Mouse (Mus musculus): ENCODE measurements around the gene Bri3.

Bri3 gene

GRCm38 (mm10) chr5:144261309-144261708 is 17.1 kb downstream of the Bri3 start:
- in situ Hi-C loops (cut with MboI) = no loop called here

GRCm38 (mm10) chr5:144261829-144262228 is 17.6 kb downstream of the Bri3 start:
- in situ Hi-C loops (cut with MboI) = no loop called here

GRCm38 (mm10) chr5:144263082-144263481 is 18.8 kb downstream of the Bri3 start:
- in situ Hi-C loops (cut with MboI) = no loop called here

GRCm38 (mm10) chr5:144263496-144263895 is 19.3 kb downstream of the Bri3 start:
- in situ Hi-C loops (cut with MboI) = no loop called here

- in situ Hi-C loops (cut with MboI) = no loop called here
Measured at GRCm38 (mm10) chr5:144267535-144268241, 23.5 kb downstream of the Bri3 start.

GRCm38 (mm10) chr5:144269926-144270325 is 25.7 kb downstream of the Bri3 start:
- in situ Hi-C loops (cut with MboI) = no loop called here

GRCm38 (mm10) chr5:144270420-144270819 is 26.2 kb downstream of the Bri3 start:
- in situ Hi-C loops (cut with MboI) = no loop called here

- in situ Hi-C loops (cut with MboI) = no loop called here
Measured at GRCm38 (mm10) chr5:144271118-144271517, 26.9 kb downstream of the Bri3 start.

GRCm38 (mm10) chr5:144271772-144272171 is 27.5 kb downstream of the Bri3 start:
- in situ Hi-C loops (cut with MboI) = no loop called here

- in situ Hi-C loops (cut with MboI) = no loop called here
Measured at GRCm38 (mm10) chr5:144274904-144275303, 30.7 kb downstream of the Bri3 start.

- in situ Hi-C loops (cut with MboI) = no loop called here
Measured at GRCm38 (mm10) chr5:144276898-144277630, 32.8 kb downstream of the Bri3 start.

- in situ Hi-C loops (cut with MboI) = no loop called here
Measured at GRCm38 (mm10) chr5:144278374-144278960, 34.2 kb downstream of the Bri3 start.

- in situ Hi-C loops (cut with MboI) = no loop called here
Measured at GRCm38 (mm10) chr5:144279081-144279541, 34.9 kb downstream of the Bri3 start.

GRCm38 (mm10) chr5:144279926-144280325 is 35.7 kb downstream of the Bri3 start:
- in situ Hi-C loops (cut with MboI) = no loop called here

- in situ Hi-C loops (cut with MboI) = no loop called here
Measured at GRCm38 (mm10) chr5:144282470-144283260, 38.4 kb downstream of the Bri3 start.

- in situ Hi-C loops (cut with MboI) = no loop called here
Measured at GRCm38 (mm10) chr5:144283551-144284031, 39.4 kb downstream of the Bri3 start.

- in situ Hi-C loops (cut with MboI) = no loop called here
Measured at GRCm38 (mm10) chr5:144284599-144284998, 40.4 kb downstream of the Bri3 start.

- in situ Hi-C loops (cut with MboI) = no loop called here
Measured at GRCm38 (mm10) chr5:144286591-144287266, 42.5 kb downstream of the Bri3 start.

- in situ Hi-C loops (cut with MboI) = no loop called here
Measured at GRCm38 (mm10) chr5:144287267-144287820, 43.1 kb downstream of the Bri3 start.

- in situ Hi-C loops (cut with MboI) = no loop called here
Measured at GRCm38 (mm10) chr5:144288391-144288790, 44.2 kb downstream of the Bri3 start.
